Mouse (Mus musculus) T-cell, adult 2 months (primary cell): ENCODE results near the gene Prss22.
"Not testable (repeated sequence)": the region's sequence is repeated elsewhere in the genome, so short reads cannot be mapped to it uniquely, and the experiment has no call there.

Experiments
- DNase-seq: peaks from one replicate; pipeline ENCODE4 v3.0.0; 2022; ENCODE audit warnings: low spot score

Gene Prss22

GRCm38 (mm10) chr17:23947486-23947885 lies 50.4 kb downstream of the Prss22 start:
- not testable (repeated sequence) for DNase-seq
